Mouse (Mus musculus): ENCODE measurements around the gene Tmem132e. TPM values are rescaled to one million over a fixed set of nuclear protein-coding genes. Genes with fewer than 3 reads are reported as not detected.

Tmem132e gene
- total and polyA plus RNA-seq, 2 experiments: 1.4 to 2.1 TPM

GRCm38 (mm10) chr11:82370151-82370550 lies 18.5 kb upstream of the Tmem132e start:
- no peak for DNase-seq (ENCODE audit: extremely low read depth, low read depth, low spot score)
- TF ChIP-seq CTCF (IDR thresholded peaks at IDR 0.05; ENCODE audit: low read depth, low read length) (no peak), POLR2A (IDR thresholded peaks at IDR 0.05; ENCODE audit: extremely low read depth, insufficient read depth, low read length) (no peak)

GRCm38 (mm10) chr11:82371577-82371976 lies 17.1 kb upstream of the Tmem132e start:
- Histone ChIP-seq H3K36me3 (ENCODE audit: control insufficient read depth, insufficient read depth, low read length) (no peaks in the 10 kb centered on the region), H3K4me3 (ENCODE audit: insufficient read depth, low read depth, low read length) (no peak overlapping the region), H3K27ac (replicated peaks; ENCODE audit: insufficient read depth, low read depth, low read length) (no peak overlapping the region), H3K4me1 (ENCODE audit: control insufficient read depth, insufficient read depth, low read length) (no peaks in the 10 kb centered on the region), H3K27me3 (ENCODE audit: control insufficient read depth, insufficient read depth, low read length) (no peaks in the 10 kb centered on the region), H3K79me2 (ENCODE audit: control insufficient read depth, insufficient read depth, low read length) (no peaks in the 10 kb centered on the region), H3K9ac (ENCODE audit: low read depth, low read length) (no peak overlapping the region)
- DNase-seq (ENCODE audit: extremely low read depth, low read depth, low spot score): no peak
- WGBS: 71% methylated on average over 4 of the region's 4 CpGs
- TF ChIP-seq CTCF (IDR thresholded peaks at IDR 0.05; ENCODE audit: low read depth, low read length) (no peak), POLR2A (IDR thresholded peaks at IDR 0.05; ENCODE audit: extremely low read depth, insufficient read depth, low read length) (no peak)

More at GRCm38 (mm10) chr11:82370151-82370550, 18.5 kb upstream of the Tmem132e start:
- H3K4me1 ChIP-seq (ENCODE audit: control insufficient read depth, insufficient read depth, low read length): no peaks in the 10 kb centered on the region
- no peak overlapping the region for H3K27ac ChIP-seq (replicated peaks; ENCODE audit: insufficient read depth, low read depth, low read length)
- H3K79me2 ChIP-seq (ENCODE audit: control insufficient read depth, insufficient read depth, low read length): no peaks in the 10 kb centered on the region
- H3K4me3 ChIP-seq (ENCODE audit: insufficient read depth, low read depth, low read length): no peak overlapping the region
- 86% methylated on average over 11 of the region's 11 CpGs for WGBS
- no peaks in the 10 kb centered on the region for H3K36me3 ChIP-seq (ENCODE audit: control insufficient read depth, insufficient read depth, low read length)
- H3K9ac ChIP-seq (ENCODE audit: low read depth, low read length): no peak overlapping the region
- no peaks in the 10 kb centered on the region for H3K27me3 ChIP-seq (ENCODE audit: control insufficient read depth, insufficient read depth, low read length)

GRCm38 (mm10) chr11:82380606-82381202 lies 8.0 kb upstream of the Tmem132e start:
- DNase-seq (ENCODE audit: extremely low read depth, low read depth, low spot score): no peak
- Histone ChIP-seq H3K9ac (ENCODE audit: low read depth, low read length) (no peak overlapping the region), H3K4me1 (ENCODE audit: control insufficient read depth, insufficient read depth, low read length) (no peaks in the 10 kb centered on the region), H3K79me2 (ENCODE audit: control insufficient read depth, insufficient read depth, low read length) (no peaks in the 10 kb centered on the region), H3K4me3 (ENCODE audit: insufficient read depth, low read depth, low read length) (no peak overlapping the region), H3K27ac (replicated peaks; ENCODE audit: insufficient read depth, low read depth, low read length) (no peak overlapping the region), H3K27me3 (ENCODE audit: control insufficient read depth, insufficient read depth, low read length) (no peaks in the 10 kb centered on the region), H3K36me3 (ENCODE audit: control insufficient read depth, insufficient read depth, low read length) (no peaks in the 10 kb centered on the region)
- 55% methylated on average over 3 of the region's 3 CpGs for WGBS
- no peak for TF ChIP-seq POLR2A (IDR thresholded peaks at IDR 0.05; ENCODE audit: extremely low read depth, insufficient read depth, low read length)
- no peak for TF ChIP-seq CTCF (IDR thresholded peaks at IDR 0.05; ENCODE audit: low read depth, low read length)

- WGBS: under 1% methylated on average over 51 of the region's 51 CpGs
- DNase-seq (ENCODE audit: extremely low read depth, low read depth, low spot score): no peak
- peaks cover 14% of the 10 kb centered on the region; the same call in 1 of the 2 replicates for H3K27me3 ChIP-seq (ENCODE audit: control insufficient read depth, insufficient read depth, low read length)
- H3K4me3 ChIP-seq (ENCODE audit: insufficient read depth, low read depth, low read length): peak overlapping the region; percentile 55
- H3K79me2 ChIP-seq (ENCODE audit: control insufficient read depth, insufficient read depth, low read length): no peaks in the 10 kb centered on the region
- no peak overlapping the region for H3K27ac ChIP-seq (replicated peaks; ENCODE audit: insufficient read depth, low read depth, low read length)
- no peaks in the 10 kb centered on the region for H3K4me1 ChIP-seq (ENCODE audit: control insufficient read depth, insufficient read depth, low read length)
- no peaks in the 10 kb centered on the region for H3K36me3 ChIP-seq (ENCODE audit: control insufficient read depth, insufficient read depth, low read length)
- TF ChIP-seq POLR2A (IDR thresholded peaks at IDR 0.05; ENCODE audit: extremely low read depth, insufficient read depth, low read length) (no peak), CTCF (IDR thresholded peaks at IDR 0.05; ENCODE audit: low read depth, low read length) (no peak)
- peak overlapping the region; percentile 63 for H3K9ac ChIP-seq (ENCODE audit: low read depth, low read length)
Measured at GRCm38 (mm10) chr11:82386970-82387540, 1.6 kb upstream of the Tmem132e start.

GRCm38 (mm10) chr11:82387711-82388341 lies 874 bp upstream of the Tmem132e start:
- H3K4me3 ChIP-seq (ENCODE audit: insufficient read depth, low read depth, low read length): peak overlapping the region; percentile 55
- H3K27ac ChIP-seq (replicated peaks; ENCODE audit: insufficient read depth, low read depth, low read length): no peak overlapping the region; the same call in 1 of the 2 replicates
- H3K27me3 ChIP-seq (ENCODE audit: control insufficient read depth, insufficient read depth, low read length): peaks cover 14% of the 10 kb centered on the region; the same call in 1 of the 2 replicates
- no peaks in the 10 kb centered on the region for H3K36me3 ChIP-seq (ENCODE audit: control insufficient read depth, insufficient read depth, low read length)
- TF ChIP-seq CTCF (IDR thresholded peaks at IDR 0.05; ENCODE audit: low read depth, low read length): no peak
- TF ChIP-seq POLR2A (IDR thresholded peaks at IDR 0.05; ENCODE audit: extremely low read depth, insufficient read depth, low read length): no peak
- no peaks in the 10 kb centered on the region for H3K4me1 ChIP-seq (ENCODE audit: control insufficient read depth, insufficient read depth, low read length)
- H3K79me2 ChIP-seq (ENCODE audit: control insufficient read depth, insufficient read depth, low read length): no peaks in the 10 kb centered on the region
- H3K9ac ChIP-seq (ENCODE audit: low read depth, low read length): peak overlapping the region; percentile 63
- 1% methylated on average over 47 of the region's 47 CpGs for WGBS
- DNase-seq (ENCODE audit: extremely low read depth, low read depth, low spot score): no peak

All from liver, adult 2 months (tissue).